Mouse (Mus musculus) limb, embryonic 14.5 days (tissue): ENCODE results near the gene Ebi3. TPM values are rescaled to one million over a fixed set of nuclear protein-coding genes. Genes with fewer than 3 reads are reported as not detected.

Source experiments
- ATAC-seq: fragments of 200-750 bp; cut with Nextera tagmentation; 2 replicates; pipeline ENCODE4 v1.8.0; 2017; ENCODE audit warnings: low read depth, moderate number of reproducible peaks, moderate TSS enrichment; ENCODE audit not compliant: low FRiP score
- DNase-seq: peaks from one replicate; pipeline ENCODE4 v3.0.0-alpha.2; 2015; ENCODE audit warnings: low spot score
- H3K27ac ChIP-seq: fragments of 300-500 bp; sonication (generic); replicated peaks from 2 replicates; pipeline ENCODE4 v1.5.1; 2014; ENCODE audit warnings: low read depth, mild to moderate bottlenecking, low read length, moderate library complexity, mixed read lengths
- H3K27me3 ChIP-seq: fragments of 300-500 bp; sonication (generic); 2 replicates; pipeline ENCODE4 v1.6.1; 2014; ENCODE audit warnings: low read length, mixed read lengths; ENCODE audit not compliant: control insufficient read depth, insufficient read depth
- H3K36me3 ChIP-seq: fragments of 300-500 bp; sonication (generic); 2 replicates; pipeline ENCODE4 v1.6.1; 2014; ENCODE audit warnings: mild to moderate bottlenecking, low read length, moderate library complexity, mixed read lengths; ENCODE audit not compliant: control insufficient read depth, insufficient read depth
- H3K4me1 ChIP-seq: fragments of 300-500 bp; sonication (generic); 2 replicates; pipeline ENCODE4 v1.6.1; 2014; ENCODE audit warnings: antibody characterized with exemption, low read length, mixed read lengths; ENCODE audit not compliant: control insufficient read depth, insufficient read depth
- H3K4me2 ChIP-seq: fragments of 300-500 bp; sonication (generic); replicated peaks from 2 replicates; pipeline ENCODE4 v1.6.1; 2014; ENCODE audit warnings: low read depth, mild to moderate bottlenecking, low read length, moderate library complexity; ENCODE audit not compliant: severe bottlenecking
- H3K4me3 ChIP-seq: fragments of 300-500 bp; sonication (generic); replicated peaks from 2 replicates; pipeline ENCODE4 v1.5.1; 2014; ENCODE audit warnings: low read length
- H3K9ac ChIP-seq: fragments of 300-500 bp; sonication (generic); 2 replicates; pipeline ENCODE4 v1.6.1; 2014; ENCODE audit warnings: mild to moderate bottlenecking, low read depth, low read length, moderate library complexity; ENCODE audit not compliant: severe bottlenecking
- H3K9me3 ChIP-seq: fragments of 300-500 bp; sonication (generic); 2 replicates; pipeline ENCODE4 v1.6.1; 2016; ENCODE audit warnings: low read length; ENCODE audit not compliant: control insufficient read depth
- POLR2A ChIP-seq: fragments of 200-500 bp; IDR thresholded peaks from 2 replicates; pipeline ENCODE4 v1.8.0; 2012; ENCODE audit warnings: inconsistent platforms, mild to moderate bottlenecking, moderate library complexity, borderline replicate concordance; ENCODE audit not compliant: insufficient read depth, insufficient read length; ENCODE audit errors: extremely low read depth
- WGBS: fragments of 180-500 bp; shearing (Covaris S2); extraction: QIAGEN DNeasy Blood & Tissue Kit; methylation state at CpG from one replicate; pipeline ENCODE4 v1.1.7; 2014; 5-methylcytosine and 5-hydroxymethylcytosine counted together
- polyA plus RNA-seq, 2 experiments: library from polyadenylated mRNA; depleted of rRNA in 1 of 2; stranded (reverse) in 1 of 2; unstranded in 1 of 2; fragments of >200 nt; fragmentation: Nextera tagmentation in 1 of 2; extraction: Ambion mirVana in 1 of 2; gene quantifications; 2 replicates each; pipeline versions ENCODE4 v1.2.1 to v1.2.3; 2012 to 2014

Ebi3 gene
- polyA plus RNA-seq, 2 experiments, result 2.2 to 2.3 TPM

- ATAC-seq (peak; percentile 81), DNase-seq (peak; percentile 69)
- no peaks in the 10 kb centered on the region for H3K9me3 ChIP-seq
- peaks cover 5% of the 10 kb centered on the region; the same call in 1 of the 2 replicates for H3K4me1 ChIP-seq
- peak within 1 kb of the TSS; percentile 82 for H3K4me2 ChIP-seq
- peaks cover 3% of the 10 kb centered on the region; the same call in 1 of the 2 replicates for H3K36me3 ChIP-seq
- peak within 1 kb of the TSS; percentile 61 for H3K4me3 ChIP-seq
- WGBS, result 10% methylated on average over 29 of the region's 35 CpGs
- H3K9ac ChIP-seq, result peak within 1 kb of the TSS; percentile 61
- no peak within 1 kb of the TSS for H3K27ac ChIP-seq
- no peaks in the 10 kb centered on the region for H3K27me3 ChIP-seq
- TF ChIP-seq POLR2A, result no peak
These were observed 33.9 kb downstream of the Ebi3 start, which contains the start of gene Fsd1 for GRCm38 (mm10) chr17:55986030-55986961. Fsd1 (plus strand) TSS chr17:55986509.

GRCm38 (mm10) chr17:55990278-55990898, 37.9 kb downstream of the Ebi3 start:
- WGBS, result 81% methylated on average over 8 of the region's 8 CpGs
- no peak overlapping the region for H3K9ac ChIP-seq
- ATAC-seq (no peak), DNase-seq (no peak)
- H3K27ac ChIP-seq, result no peak overlapping the region
- peaks cover 5% of the 10 kb centered on the region; the same call in 1 of the 2 replicates for H3K4me1 ChIP-seq
- no peak overlapping the region for H3K4me3 ChIP-seq
- H3K27me3 ChIP-seq, result no peaks in the 10 kb centered on the region
- no peak for TF ChIP-seq POLR2A
- H3K4me2 ChIP-seq, result no peak overlapping the region
- H3K36me3 ChIP-seq, result peaks cover 17% of the 10 kb centered on the region; the same call in 1 of the 2 replicates
- no peaks in the 10 kb centered on the region for H3K9me3 ChIP-seq

GRCm38 (mm10) chr17:55996007-55996406, 43.6 kb downstream of the Ebi3 start:
- no peak for TF ChIP-seq POLR2A
- H3K4me2 ChIP-seq, result no peak overlapping the region
- DNase-seq (no peak), ATAC-seq (no peak)
- 83% methylated on average over 15 of the region's 15 CpGs for WGBS
- no peaks in the 10 kb centered on the region for H3K4me1 ChIP-seq
- H3K27me3 ChIP-seq, result peaks cover 11% of the 10 kb centered on the region; the same call in 1 of the 2 replicates
- H3K9me3 ChIP-seq, result no peaks in the 10 kb centered on the region
- H3K9ac ChIP-seq, result no peak overlapping the region
- H3K4me3 ChIP-seq, result no peak overlapping the region
- no peak overlapping the region for H3K27ac ChIP-seq
- peaks cover 16% of the 10 kb centered on the region for H3K36me3 ChIP-seq

- H3K27me3 ChIP-seq, result peaks cover 11% of the 10 kb centered on the region; the same call in 1 of the 2 replicates
- no peak overlapping the region for H3K9ac ChIP-seq
- H3K9me3 ChIP-seq, result no peaks in the 10 kb centered on the region
- no peak overlapping the region for H3K27ac ChIP-seq
- H3K36me3 ChIP-seq, result peaks cover 3% of the 10 kb centered on the region; the same call in 1 of the 2 replicates
- peak overlapping the region; percentile 0; the same call in 1 of the 2 replicates for H3K4me2 ChIP-seq
- no peaks in the 10 kb centered on the region for H3K4me1 ChIP-seq
- ATAC-seq (no peak), DNase-seq (no peak)
- no peak overlapping the region; the same call in 1 of the 2 replicates for H3K4me3 ChIP-seq
- 5% methylated on average over 30 of the region's 30 CpGs for WGBS
- TF ChIP-seq POLR2A, result no peak
These were observed 47.5 kb downstream of the Ebi3 start for GRCm38 (mm10) chr17:55999794-56000499.

- ATAC-seq (no peak), DNase-seq (no peak)
- peaks cover 11% of the 10 kb centered on the region; the same call in 1 of the 2 replicates for H3K27me3 ChIP-seq
- no peak overlapping the region for H3K27ac ChIP-seq
- no peak overlapping the region for H3K4me3 ChIP-seq
- no peaks in the 10 kb centered on the region for H3K9me3 ChIP-seq
- TF ChIP-seq POLR2A, result no peak
- H3K4me1 ChIP-seq, result 0 out of 2 replicates have a peak, but pooled peaks cover 3% of the 10 kb centered on the region
- H3K4me2 ChIP-seq, result no peak overlapping the region
- H3K9ac ChIP-seq, result no peak overlapping the region
- 77% methylated on average over 3 of the region's 3 CpGs for WGBS
- H3K36me3 ChIP-seq, result no peaks in the 10 kb centered on the region
These were observed 50.6 kb downstream of the Ebi3 start for GRCm38 (mm10) chr17:56003000-56003399.
